Mouse (Mus musculus) induced T-regulatory cell, adult 2 months (primary cell): ENCODE results near the gene Tor4a.

Source experiments
- DNase-seq: peaks from one replicate; pipeline ENCODE4 v3.0.0-alpha.2; 2012; ENCODE audit warnings: low read depth

Tor4a gene

GRCm38 (mm10) chr2:25196172-25196954, at the start of gene Tor4a:
Gene Tor4a (minus strand): TSS chr2:25196886.
- peak; percentile 87 for DNase-seq

DNA sequence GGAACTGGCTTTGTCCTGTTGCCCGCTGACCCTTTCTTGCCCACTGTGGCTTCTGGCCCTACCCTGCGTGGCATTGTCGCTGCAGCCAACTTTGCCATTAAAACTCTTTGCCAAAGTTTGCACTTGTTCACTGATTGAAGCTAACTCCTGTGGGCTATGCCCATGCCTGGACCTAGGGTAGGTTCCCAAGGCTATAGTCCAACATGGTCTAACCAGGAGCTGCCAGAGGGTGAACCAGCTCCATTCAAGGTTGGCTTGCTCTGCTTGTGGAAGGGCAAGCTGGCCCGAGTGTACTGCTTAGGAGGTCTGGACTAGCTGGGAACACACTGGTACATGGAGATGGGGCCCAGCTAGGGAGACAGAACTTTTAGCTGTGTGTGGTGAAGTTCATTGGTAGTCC, 47.5 kb upstream of the Tor4a start:
- DNase-seq, result no peak

DNA sequence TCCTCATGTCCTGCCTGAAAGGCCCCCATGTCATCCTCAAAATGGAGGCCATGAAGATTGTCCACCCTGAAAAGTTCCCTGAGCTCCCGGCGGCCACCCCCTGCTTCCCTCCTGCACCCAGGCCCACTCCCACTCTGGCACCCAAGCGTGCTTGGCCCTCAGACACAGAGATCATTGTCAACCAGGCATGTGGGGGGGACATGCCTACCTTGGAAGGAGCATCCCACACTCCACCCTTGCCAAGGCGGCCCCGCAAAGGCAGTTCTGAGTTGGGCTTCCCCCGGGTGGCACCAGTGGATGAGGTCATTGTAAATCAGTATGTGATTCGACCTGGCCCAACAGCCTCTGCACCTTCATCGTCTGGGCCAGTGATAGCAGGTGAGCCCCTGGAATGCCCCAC, 46.7 kb upstream of the Tor4a start:
- DNase-seq, result no peak

- peak; percentile 67 for DNase-seq
Observed at GRCm38 (mm10) chr2:25242101-25242506, 45.4 kb upstream of the Tor4a start, which contains the start of the genes Rnf208 and Cysrt1. Gene Rnf208 (plus strand): TSS chr2:25242255. Gene Cysrt1 (minus strand): TSS chr2:25242452.

DNA sequence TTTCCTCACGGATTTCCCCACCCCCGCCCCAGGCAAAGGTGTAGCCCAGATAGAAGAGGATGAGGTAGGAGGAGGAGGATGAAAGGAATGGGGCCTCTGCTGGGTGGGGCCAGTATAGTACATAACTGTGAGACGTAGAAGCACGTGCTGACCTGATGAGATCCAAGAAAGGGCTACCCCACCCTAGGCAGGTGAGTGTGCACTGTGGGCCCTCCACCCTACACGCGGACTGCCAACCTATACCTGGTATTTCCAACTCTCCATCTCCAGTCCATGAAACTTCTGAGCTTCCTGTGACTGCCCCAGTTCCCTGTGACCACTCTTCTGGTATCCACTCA, 44.7 kb upstream of the Tor4a start:
- DNase-seq, result peak; percentile 60

DNA sequence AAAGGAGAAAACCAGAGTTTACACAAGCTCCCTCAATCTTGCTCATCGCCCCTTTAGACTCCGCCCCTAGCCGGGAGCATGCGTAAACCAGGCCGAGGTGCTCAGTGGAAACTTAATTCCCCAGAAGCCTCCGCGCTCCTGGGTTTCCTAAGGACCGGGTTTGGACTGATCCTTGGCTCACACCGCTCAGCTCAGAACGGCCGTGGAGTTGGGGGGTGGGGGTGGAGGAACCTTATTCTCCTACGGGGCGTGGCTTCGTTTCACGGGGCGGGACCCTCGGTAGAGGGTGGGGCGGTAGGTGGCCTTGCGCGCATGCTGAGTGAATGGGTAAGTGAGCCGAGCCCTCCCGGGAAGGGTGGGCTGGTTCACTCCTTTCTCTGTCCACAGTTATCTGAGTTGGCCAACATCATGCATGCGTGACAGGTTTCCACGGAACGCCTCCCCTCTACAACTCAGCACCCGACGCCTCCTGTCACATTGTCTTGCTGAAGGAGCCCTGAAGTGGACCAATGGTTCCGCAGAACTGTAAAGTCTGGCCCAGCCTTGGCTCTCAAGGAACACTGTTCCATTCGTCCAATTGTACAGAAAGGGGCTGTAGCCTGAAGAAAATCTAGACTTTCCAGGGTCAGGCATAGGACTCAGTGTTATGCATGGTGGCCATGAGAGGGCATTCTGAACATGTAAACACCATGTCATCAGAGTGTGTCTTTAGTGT, 44.2 kb upstream of the Tor4a start:
- peak; percentile 81 for DNase-seq

- no peak for DNase-seq
Observed at GRCm38 (mm10) chr2:25240310-25240709, 43.6 kb upstream of the Tor4a start.

GRCm38 (mm10) chr2:25239766-25240165, 43.1 kb upstream of the Tor4a start:
- no peak for DNase-seq

DNA sequence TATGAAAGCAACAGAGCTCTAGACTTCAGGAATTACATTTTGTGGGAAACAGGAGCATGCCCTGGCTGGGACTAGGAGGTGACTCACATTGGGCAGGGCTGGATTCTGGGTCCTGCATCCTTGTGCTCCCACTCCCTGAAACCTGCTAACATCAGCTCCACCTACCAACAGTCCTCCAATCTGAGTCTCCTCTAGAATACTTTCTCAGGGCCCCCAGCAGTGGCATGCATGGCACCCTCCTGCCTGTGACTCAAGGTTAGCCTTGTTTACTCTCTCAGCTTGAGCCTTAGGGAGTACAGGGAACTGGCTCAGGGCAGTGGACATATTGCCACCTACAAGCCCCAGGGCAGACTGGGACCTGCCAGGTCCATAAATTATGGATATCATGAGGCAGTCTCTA, 41.4 kb upstream of the Tor4a start:
- no peak for DNase-seq

DNA sequence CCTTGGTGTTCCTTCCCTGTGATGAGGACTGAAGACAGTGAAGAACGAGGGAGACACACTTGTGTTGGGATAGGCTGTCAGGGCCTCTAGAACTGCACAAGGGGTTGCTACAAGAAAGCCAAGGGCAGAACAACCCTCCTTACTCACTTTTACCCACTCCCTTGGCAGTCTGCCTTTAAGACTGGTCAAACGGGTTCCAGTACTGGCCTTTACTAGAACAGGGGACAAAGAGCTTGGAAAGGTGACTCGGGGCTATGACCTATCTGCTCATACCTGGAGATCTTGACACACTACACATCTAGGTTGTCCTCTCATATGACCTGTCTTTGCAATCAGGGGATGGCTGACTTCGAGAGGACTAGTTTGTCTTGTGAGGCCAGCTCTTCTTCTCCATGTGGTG, 40.8 kb upstream of the Tor4a start:
- no peak for DNase-seq

GRCm38 (mm10) chr2:25236614-25237013, 39.9 kb upstream of the Tor4a start, which contains the start of gene Rnf224:
Gene Rnf224 (minus strand): TSS chr2:25236787.
- DNase-seq, result no peak

GRCm38 (mm10) chr2:25234551-25235220, 38.0 kb upstream of the Tor4a start:
- DNase-seq, result no peak

DNA sequence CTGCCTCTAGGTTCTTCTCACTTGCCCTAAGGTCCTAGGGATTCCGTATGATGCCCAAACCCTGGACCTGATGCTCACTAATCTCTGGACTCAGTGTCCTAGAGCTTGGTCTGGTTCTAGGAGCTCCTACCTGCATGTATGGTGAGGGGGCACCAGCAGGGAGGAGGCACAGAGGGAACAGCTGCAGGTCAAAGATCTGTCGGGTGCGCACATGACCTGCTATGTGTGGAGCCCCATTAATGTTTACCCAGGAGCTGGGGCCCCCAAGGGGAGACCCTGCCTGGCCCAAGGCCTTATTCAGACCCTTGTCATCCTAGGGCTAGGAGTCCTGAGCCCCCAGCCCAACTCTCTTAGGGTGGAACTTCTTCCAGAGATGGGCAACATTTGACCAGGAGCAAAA, 37.4 kb upstream of the Tor4a start, which contains the start of gene Slc34a3:
Slc34a3 (minus strand) TSS at position 315 of the 400 bp plus-strand sequence.
- DNase-seq, result no peak

DNA sequence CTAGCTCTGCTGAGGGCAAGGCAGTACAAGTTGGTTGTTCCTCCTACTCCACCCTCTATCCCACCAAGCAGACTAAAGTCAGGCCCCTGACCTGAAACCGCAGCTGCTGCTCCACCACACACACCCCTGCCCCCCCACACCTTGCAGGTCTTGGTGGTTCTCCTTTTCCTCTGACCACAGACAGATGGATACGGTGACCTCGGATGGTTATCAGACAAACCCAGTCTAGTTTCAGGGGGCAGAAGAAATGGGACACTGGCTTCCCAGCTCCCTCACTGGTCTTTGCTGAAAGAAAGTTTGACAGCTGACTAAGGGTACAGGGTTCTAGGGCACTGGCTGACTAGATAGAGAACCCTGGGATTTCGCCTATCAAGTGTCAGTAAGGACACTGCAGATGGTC, 36.7 kb upstream of the Tor4a start:
- DNase-seq, result no peak

- no peak for DNase-seq
Observed at GRCm38 (mm10) chr2:25231038-25231437, 34.4 kb upstream of the Tor4a start.

- no peak for DNase-seq
Observed at GRCm38 (mm10) chr2:25230581-25230980, 33.9 kb upstream of the Tor4a start.

- DNase-seq, result no peak
Observed at GRCm38 (mm10) chr2:25229582-25229981, 32.9 kb upstream of the Tor4a start.

DNA sequence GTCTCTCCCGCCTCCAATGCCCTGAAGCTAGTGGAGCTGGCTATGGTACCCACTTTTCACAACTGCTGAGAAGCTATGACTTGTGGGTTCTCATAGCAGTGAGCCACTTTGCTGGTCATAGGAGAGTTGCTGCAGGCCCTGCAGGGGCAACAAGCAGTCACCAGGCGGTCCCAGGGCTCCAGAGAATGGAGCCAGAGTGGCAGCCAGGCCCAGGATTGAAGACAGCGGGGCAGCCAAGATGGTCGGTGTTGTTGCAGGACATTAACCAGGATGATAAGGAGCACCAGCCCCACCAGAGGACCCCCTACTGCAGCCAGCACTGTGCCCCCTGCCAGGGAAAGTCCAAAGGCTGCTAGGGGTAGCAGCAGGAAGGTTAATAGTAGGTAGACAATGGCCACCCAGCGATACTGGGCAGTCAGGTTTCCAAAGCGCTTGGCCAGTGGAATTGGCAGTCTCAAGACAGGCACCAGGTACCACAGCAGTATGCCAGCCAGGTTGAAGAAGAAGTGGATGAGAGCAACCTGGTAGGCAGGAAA, 32.4 kb upstream of the Tor4a start:
- DNase-seq, result no peak

DNA sequence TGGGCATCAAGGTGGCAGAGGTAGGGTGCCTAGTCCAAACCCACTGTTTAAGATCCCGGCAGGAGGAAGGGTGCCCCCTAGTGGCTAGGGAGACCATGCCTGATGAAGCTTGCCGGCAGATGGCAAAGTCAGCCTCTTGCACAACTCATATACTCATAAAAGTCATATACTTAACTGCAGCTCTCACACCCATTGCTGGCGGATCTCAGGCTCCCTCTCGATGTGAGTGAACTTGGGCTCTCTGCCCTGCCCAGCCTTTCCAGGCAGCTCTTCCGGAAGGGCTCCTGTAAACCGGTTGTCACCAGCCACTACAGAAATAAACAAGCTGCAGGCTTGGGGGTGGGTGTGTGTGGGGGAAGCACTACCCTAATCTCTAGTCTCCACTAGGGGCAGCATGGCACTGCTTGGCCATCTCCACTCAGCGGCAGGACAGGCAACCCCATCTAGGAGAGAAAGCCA, 31.8 kb upstream of the Tor4a start:
- peak; percentile 95 for DNase-seq

DNA sequence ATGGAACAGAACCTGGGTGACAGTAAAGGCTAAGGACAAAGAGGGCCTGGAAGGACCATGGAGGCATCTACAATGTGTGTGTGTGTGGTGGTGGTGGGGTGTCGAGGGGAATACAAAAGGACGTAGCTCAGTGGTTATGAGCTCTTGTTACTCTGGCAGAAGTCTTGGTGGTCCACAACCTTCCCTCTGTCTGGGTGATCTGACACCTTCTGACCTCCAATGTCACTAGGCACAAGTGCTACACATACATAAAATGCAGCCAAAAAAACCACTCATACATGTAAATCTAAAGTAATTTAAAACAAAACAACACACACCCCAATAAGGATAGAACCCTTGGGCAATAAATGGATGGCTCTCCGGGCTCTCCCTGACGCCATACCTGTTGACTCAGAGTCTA, 30.7 kb upstream of the Tor4a start:
- DNase-seq, result no peak

GRCm38 (mm10) chr2:25226864-25227263, 30.2 kb upstream of the Tor4a start:
- no peak for DNase-seq

DNA sequence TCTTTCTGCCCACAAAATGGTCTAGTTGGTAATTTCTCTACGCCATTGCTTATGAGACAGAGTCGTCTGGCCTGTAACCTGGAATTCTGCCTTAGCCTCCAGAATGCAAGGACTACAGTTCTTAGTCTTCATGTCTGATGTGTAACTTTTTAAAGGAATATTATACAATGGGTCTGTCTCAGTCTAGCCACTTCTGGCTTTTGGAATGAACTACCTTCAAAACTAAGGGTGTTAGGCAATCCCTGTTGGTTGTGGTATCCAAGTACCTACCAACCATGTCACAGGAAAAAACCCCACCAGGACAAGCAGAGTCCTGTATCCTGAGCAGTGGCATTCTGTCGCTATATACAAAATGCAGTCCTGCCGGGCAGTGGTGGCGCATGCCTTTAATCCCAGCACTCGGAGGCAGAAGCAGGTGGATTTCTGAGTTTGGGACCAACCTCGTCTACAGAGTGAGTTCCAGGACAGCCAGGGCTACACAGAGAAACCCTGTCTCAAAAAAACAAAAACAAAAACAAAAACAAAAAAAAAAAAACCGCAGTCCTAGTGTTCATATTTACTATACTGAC, 29.2 kb upstream of the Tor4a start:
- peak; percentile 23 for DNase-seq
